Mouse (Mus musculus) C2C12 (cell line): Measurements from ENCODE around the gene Wdr66. TPM values are rescaled to one million over a fixed set of nuclear protein-coding genes. Genes with fewer than 3 reads are reported as not detected.

Experiments used
- H3K27me3 ChIP-seq: one replicate; pipeline ENCODE4 v1.6.1; 2011; ENCODE audit not compliant: control insufficient read depth, insufficient read depth, insufficient read length
- H3K36me3 ChIP-seq: one replicate; pipeline ENCODE4 v1.6.1; 2011; ENCODE audit not compliant: control insufficient read depth, insufficient read depth
- H3K4me3 ChIP-seq: one replicate; pipeline ENCODE4 v1.5.1; 2011; ENCODE audit warnings: mild to moderate bottlenecking, control low read depth; ENCODE audit not compliant: poor library complexity, insufficient read depth, severe bottlenecking
- H3K79me2 ChIP-seq: one replicate; pipeline ENCODE4 v1.6.1; 2011; ENCODE audit not compliant: control insufficient read depth, insufficient read depth
- H3K79me3 ChIP-seq: one replicate; pipeline ENCODE4 v1.6.1; 2011; ENCODE audit warnings: low read depth, control low read depth
- H3ac ChIP-seq: one replicate; pipeline ENCODE3; 2011; ENCODE audit warnings: low read depth; ENCODE audit not compliant: control insufficient read depth, insufficient read length
- CEBPB ChIP-seq: IDR thresholded peaks from one replicate; pipeline ENCODE4 v1.6.1; 2011; ENCODE audit warnings: low read depth, mild to moderate bottlenecking, control low read depth, moderate library complexity
- CTCF ChIP-seq: IDR thresholded peaks from one replicate; pipeline ENCODE4 v1.5.1; 2011; ENCODE audit not compliant: control insufficient read depth, insufficient read depth, insufficient read length
- FOSL1 ChIP-seq: IDR thresholded peaks from one replicate; pipeline ENCODE4 v1.8.0; 2011; ENCODE audit warnings: mild to moderate bottlenecking, low read length; ENCODE audit not compliant: poor library complexity, insufficient read depth, severe bottlenecking
- MAX ChIP-seq: IDR thresholded peaks from one replicate; pipeline ENCODE4 v1.6.1; 2011; ENCODE audit warnings: mild to moderate bottlenecking, control low read depth
- MYOD1 ChIP-seq: IDR thresholded peaks from one replicate; pipeline ENCODE4 v1.6.1; 2011; ENCODE audit warnings: low read depth; ENCODE audit not compliant: control insufficient read depth, insufficient read length
- MYOG ChIP-seq: IDR thresholded peaks from one replicate; pipeline ENCODE4 v1.6.1; 2011; ENCODE audit not compliant: control insufficient read depth, insufficient read length; ENCODE audit errors: extremely low read depth
- USF1 ChIP-seq: IDR thresholded peaks from one replicate; pipeline ENCODE4 v1.6.1; 2011; ENCODE audit warnings: low read depth, mild to moderate bottlenecking, control low read depth, moderate library complexity
- polyA plus RNA-seq: library from polyadenylated mRNA; unstranded; fragments of >200 nt; fragmentation: generic; extraction: Trizol; gene quantifications from one replicate; pipeline ENCODE4 v1.2.1, GENCODE M21; 2012; ENCODE audit warnings: missing spikeins

Wdr66 gene
- polyA plus RNA-seq, 1 experiment, result 0.13 TPM

DNA sequence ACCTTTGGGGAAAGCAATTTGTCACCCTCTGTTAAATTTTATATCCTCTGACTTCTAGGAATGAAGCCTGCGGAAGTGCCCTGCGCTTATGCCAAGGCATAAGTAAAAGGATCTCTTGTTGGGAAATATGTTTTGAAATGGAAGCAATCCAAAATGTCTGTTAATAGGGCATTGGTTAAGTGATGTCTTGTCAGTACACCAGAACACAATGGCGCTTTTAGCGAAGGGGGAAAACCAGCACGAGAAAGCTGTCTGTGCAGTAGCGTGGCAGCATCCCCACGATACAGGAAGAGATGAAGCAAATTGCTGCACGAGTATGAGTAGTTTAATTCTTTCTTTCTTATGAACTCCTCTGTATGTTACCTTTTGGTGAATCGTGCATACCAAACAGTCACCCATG, 42.8 kb downstream of the Wdr66 start:
- TF ChIP-seq MAX (no peak), MYOD1 (no peak), USF1 (no peak), FOSL1 (no peak)

DNA sequence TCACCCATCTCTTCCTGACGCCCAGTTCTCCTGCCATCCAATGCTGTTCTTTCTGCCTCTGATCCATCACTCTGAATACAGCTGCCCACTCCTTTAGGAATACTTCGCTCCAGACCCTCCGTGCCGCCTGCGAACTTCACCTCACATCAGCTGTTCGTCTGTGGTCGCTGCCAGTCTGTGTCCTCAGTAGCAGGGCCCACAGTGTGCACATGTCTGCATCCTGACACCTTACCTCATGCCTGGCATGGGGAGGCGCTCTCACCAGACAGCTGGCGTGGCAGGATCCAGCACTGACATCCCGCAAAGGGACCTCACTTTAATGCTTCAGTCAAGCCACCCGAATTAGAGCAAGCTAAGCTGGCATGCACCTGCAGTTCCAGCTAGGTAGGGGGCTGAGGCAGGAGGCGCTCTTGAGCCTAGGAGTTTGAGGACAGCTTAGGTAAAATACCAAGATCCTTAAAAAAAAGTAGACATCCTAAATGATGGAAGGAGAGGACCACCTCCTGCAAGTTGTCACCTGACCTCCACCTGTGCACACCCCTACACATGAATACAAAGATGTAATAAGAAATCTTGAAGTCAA, 44.4 kb downstream of the Wdr66 start:
- H3K79me3 ChIP-seq, result no peaks in the 10 kb centered on the region
- H3K36me3 ChIP-seq, result no peaks in the 10 kb centered on the region
- no peak overlapping the region for H3K4me3 ChIP-seq
- H3ac ChIP-seq, result no peak overlapping the region
- H3K79me2 ChIP-seq, result no peaks in the 10 kb centered on the region
- no peak for TF ChIP-seq MYOD1
- no peak for TF ChIP-seq FOSL1
- no peak for TF ChIP-seq USF1
- TF ChIP-seq MYOG, result no peak
- no peak for TF ChIP-seq CTCF
- no peak for TF ChIP-seq CEBPB
- TF ChIP-seq MAX, result no peak
- peaks cover 19% of the 10 kb centered on the region for H3K27me3 ChIP-seq

More for the DNA sequence above, 42.8 kb downstream of the Wdr66 start:
- Histone ChIP-seq H3K4me3 (no peak overlapping the region), H3K27me3 (peaks cover 26% of the 10 kb centered on the region), H3K79me2 (no peaks in the 10 kb centered on the region), H3ac (no peak overlapping the region), H3K79me3 (no peaks in the 10 kb centered on the region), H3K36me3 (no peaks in the 10 kb centered on the region)

GRCm38 (mm10) chr5:123296972-123297754, 45.3 kb downstream of the Wdr66 start:
- H3K79me3 ChIP-seq, result no peaks in the 10 kb centered on the region
- no peaks in the 10 kb centered on the region for H3K79me2 ChIP-seq
- no peak overlapping the region for H3ac ChIP-seq
- TF ChIP-seq CEBPB, result no peak
- H3K36me3 ChIP-seq, result no peaks in the 10 kb centered on the region
- no peak overlapping the region for H3K4me3 ChIP-seq
- H3K27me3 ChIP-seq, result peaks cover 22% of the 10 kb centered on the region

DNA sequence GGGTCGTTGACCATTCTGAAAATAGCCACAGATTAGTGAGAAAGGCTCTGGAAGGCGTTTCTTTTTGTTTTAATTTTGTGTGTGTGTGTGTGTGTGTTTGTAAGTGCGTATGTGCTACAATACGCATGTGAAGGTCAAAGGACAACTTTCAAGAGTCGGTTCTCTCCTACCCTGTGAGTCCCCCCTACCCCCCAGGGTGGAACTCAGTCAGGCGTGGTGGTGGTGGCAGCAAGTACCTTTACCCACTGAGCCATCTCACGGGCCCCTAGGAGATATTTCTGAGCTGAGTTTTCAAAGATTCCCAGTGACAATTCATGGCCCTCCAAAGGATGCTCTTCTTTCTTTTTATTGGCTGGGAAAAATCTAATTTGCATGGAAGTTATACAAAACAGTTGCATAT, 45.9 kb downstream of the Wdr66 start:
- Histone ChIP-seq H3K4me3 (no peak overlapping the region), H3K79me3 (no peaks in the 10 kb centered on the region)
- TF ChIP-seq MAX (no peak), USF1 (no peak)

DNA sequence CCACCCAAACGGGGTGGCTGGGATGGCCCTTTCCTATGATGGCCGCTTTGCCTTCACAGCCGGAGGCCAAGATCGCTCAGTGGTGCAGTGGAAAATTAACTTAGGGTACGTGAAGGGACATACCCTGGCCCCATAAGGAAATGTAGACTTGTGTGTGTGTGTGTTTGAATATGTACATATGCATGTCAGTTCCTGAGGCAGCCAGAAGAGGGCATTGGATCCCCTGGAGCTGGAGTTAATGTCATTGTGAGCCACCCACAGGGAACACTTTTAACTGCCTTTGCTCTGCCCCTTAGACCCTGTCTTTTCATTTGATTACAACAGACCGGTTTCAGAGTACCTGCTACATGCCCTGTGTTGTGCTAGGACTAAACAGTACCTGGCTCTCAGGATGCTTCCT, 46.6 kb downstream of the Wdr66 start:
- Histone ChIP-seq H3K79me2 (no peaks in the 10 kb centered on the region), H3K4me3 (no peak overlapping the region), H3ac (no peak overlapping the region), H3K27me3 (peaks cover 28% of the 10 kb centered on the region), H3K36me3 (no peaks in the 10 kb centered on the region), H3K79me3 (no peaks in the 10 kb centered on the region)
- no peak for TF ChIP-seq MYOD1
- TF ChIP-seq CEBPB, result no peak
- no peak for TF ChIP-seq MAX
- no peak for TF ChIP-seq FOSL1
- no peak for TF ChIP-seq CTCF
- no peak for TF ChIP-seq MYOG
- TF ChIP-seq USF1, result no peak

More for the DNA sequence above, 45.9 kb downstream of the Wdr66 start:
- H3K36me3 ChIP-seq, result no peaks in the 10 kb centered on the region
- H3K27me3 ChIP-seq, result peaks cover 25% of the 10 kb centered on the region
- H3K79me2 ChIP-seq, result no peaks in the 10 kb centered on the region
- H3ac ChIP-seq, result no peak overlapping the region

- Histone ChIP-seq H3K36me3 (no peaks in the 10 kb centered on the region), H3K27me3 (peaks cover 28% of the 10 kb centered on the region), H3K79me3 (no peaks in the 10 kb centered on the region), H3K79me2 (no peaks in the 10 kb centered on the region), H3K4me3 (no peak overlapping the region), H3ac (no peak overlapping the region)
- TF ChIP-seq MYOD1, result no peak
- no peak for TF ChIP-seq CTCF
- TF ChIP-seq MYOG, result no peak
- TF ChIP-seq CEBPB, result no peak
- TF ChIP-seq USF1, result no peak
- TF ChIP-seq FOSL1, result no peak
- no peak for TF ChIP-seq MAX
Observed at GRCm38 (mm10) chr5:123300496-123301034, 48.7 kb downstream of the Wdr66 start.
